ENCODE assay signal across 8 mouse cellular contexts in the genomic region with DNA sequence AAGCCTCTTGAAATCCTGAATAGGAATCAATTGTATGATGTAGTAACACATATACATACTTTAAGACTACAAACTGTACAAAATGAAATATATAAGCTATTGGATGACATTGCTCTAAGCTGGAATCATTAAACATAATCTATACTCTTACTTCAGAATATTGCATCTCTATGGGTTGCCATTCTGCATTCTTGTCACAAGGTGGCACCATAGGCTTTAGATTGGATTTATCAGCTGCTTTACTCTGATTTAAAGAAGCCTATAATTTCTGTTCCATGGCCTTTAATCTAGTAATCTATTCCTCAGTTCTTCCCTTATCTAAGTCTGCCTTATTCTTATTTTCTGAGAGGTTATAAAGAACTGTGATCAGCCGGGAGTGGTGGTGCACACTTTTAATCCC. TPM values are rescaled to one million over a fixed set of nuclear protein-coding genes. Genes with fewer than 3 reads are reported as not detected.
DNase-seq lines count a peak whose midpoint lies in the region; ATAC-seq lines count a peak whose summit lies in the region.

No protein-coding gene starts in this region.

- DNase-seq in gastrocnemius, adult 18-20 months (ENCODE audit: low spot score) = peak; percentile 23
- no peak for DNase-seq in gastrocnemius, postnatal 4 days (ENCODE audit: low spot score in 2 of 2)
- DNase-seq in spleen, postnatal 36 days (ENCODE audit: low spot score in 2 of 2) = peak; percentile 8 to 17
- no peak for DNase-seq in spleen, adult 12 weeks (ENCODE audit: low spot score)
- DNase-seq in retina, postnatal 1 day = peak; percentile 51
- DNase-seq in right cerebral cortex, postnatal 36 days (ENCODE audit: low spot score in 2 of 2) = no peak
- no peak for DNase-seq in adrenal gland, postnatal 10 days

- peak; percentile 75 for ATAC-seq in erythroid progenitor cell, adult 5-6 weeks (replicated peaks; ENCODE audit: low FRiP score, poor library complexity, severe bottlenecking)

RNA-seq across cellular contexts. Expression of gene Ywhae, which starts 18.7 kb away (rescaled TPM):
- 100 to 1,000 TPM; 517 to 578 TPM for total RNA-seq in gastrocnemius, adult 18-20 months (2021)
- 100 to 1,000 TPM; 749 to 818 TPM for total RNA-seq in gastrocnemius, postnatal 4 days (2021)
- total RNA-seq in erythroid progenitor cell, adult 5-6 weeks (2015; ENCODE audit: low replicate concordance) = 147 and 149 TPM in 2 replicates
- total RNA-seq in erythroid progenitor cell, adult 5-6 weeks (2017; ENCODE audit: low replicate concordance) = 60.1 and 90.8 TPM in 2 replicates
- 100 to 1,000 TPM; 591 to 594 TPM for total RNA-seq in adrenal gland, postnatal 10 days (2021)

RNA-seq across cellular contexts. Expression of gene Crk, which starts 34.9 kb away (rescaled TPM):
- total RNA-seq in gastrocnemius, adult 18-20 months (2021) = 10 to 100 TPM; 50.3 to 60.6 TPM
- total RNA-seq in gastrocnemius, postnatal 4 days (2021) = 10 to 100 TPM; 67.5 to 76.6 TPM
- 32.1 and 41.5 TPM in 2 replicates for total RNA-seq in erythroid progenitor cell, adult 5-6 weeks (2015; ENCODE audit: low replicate concordance)
- total RNA-seq in erythroid progenitor cell, adult 5-6 weeks (2017; ENCODE audit: low replicate concordance) = 43.8 and 83.8 TPM in 2 replicates
- 10 to 100 TPM; 93.2 to 96.5 TPM for total RNA-seq in adrenal gland, postnatal 10 days (2021)

Comparison
In these comparisons a context has a peak if more than half of its experiments do, and no peak if none do; other contexts are left out.
1. DNase-seq: peak in gastrocnemius, adult 18-20 months (single experiment), spleen, postnatal 36 days (2 of 2) and retina, postnatal 1 day (single experiment); none in gastrocnemius, postnatal 4 days (0 of 2), spleen, adult 12 weeks (single experiment), right cerebral cortex, postnatal 36 days (0 of 2) and adrenal gland, postnatal 10 days (single experiment).